Mouse (Mus musculus) frontal cortex, adult (tissue): ENCODE data around the gene Ppp1r16b.

Experiments used
- ATAC-seq: cut with Nextera tagmentation; 2 replicates; pipeline ENCODE4 v1.9.2; 2017; ENCODE audit warnings: mild to moderate bottlenecking, moderate library complexity, mixed read lengths; ENCODE audit not compliant: low TSS enrichment

The Ppp1r16b gene

GRCm38 (mm10) chr2:158665098-158665497 is at the start of gene Ppp1r16b:
Ppp1r16b (plus strand) TSS chr2:158665398.
- no peak for ATAC-seq

GRCm38 (mm10) chr2:158615702-158616101 is 49.5 kb upstream of the Ppp1r16b start:
- ATAC-seq, result no peak

DNA sequence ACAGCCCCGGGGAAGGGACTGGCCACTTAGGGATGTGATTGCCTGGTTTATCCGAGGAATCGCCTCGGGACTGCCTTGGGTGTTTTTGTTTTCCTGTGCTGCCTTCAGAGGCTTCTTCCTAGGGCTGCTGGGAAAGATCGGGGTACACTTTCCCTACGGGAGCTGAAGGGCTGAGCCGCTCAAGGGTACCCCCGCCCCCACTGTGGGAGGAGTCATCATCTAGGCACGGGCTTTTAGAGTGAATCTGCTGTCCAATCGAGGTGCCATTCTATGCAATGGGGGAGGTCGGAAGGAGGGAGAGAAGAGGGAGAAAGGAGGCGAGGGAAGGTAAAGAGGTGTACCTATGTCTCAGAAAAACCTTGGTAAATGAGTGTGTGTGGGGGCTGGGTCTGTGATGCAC is 48.9 kb upstream of the Ppp1r16b start:
- peak; percentile 62; the same call in 1 of the 2 replicates for ATAC-seq

DNA sequence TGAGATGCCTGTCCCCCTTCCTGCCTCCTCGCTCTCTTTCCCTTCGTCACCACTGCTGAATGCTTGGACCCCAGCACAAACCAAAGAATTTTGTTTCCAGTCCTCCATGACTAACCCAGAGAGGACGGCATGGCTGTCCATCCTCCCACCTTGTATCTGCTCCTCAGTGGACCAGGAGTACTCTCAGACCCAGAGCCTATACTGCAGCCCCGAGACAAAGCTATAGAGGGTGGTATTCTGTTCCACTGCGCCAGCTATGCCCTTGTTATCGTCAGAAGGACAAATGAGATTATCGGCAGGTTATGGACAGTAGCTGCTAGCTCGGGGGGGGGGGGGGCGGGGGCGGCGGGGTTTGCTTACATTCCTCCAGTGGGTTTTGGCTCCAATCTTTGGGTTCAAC is 48.4 kb upstream of the Ppp1r16b start:
- ATAC-seq, result no peak

- ATAC-seq, result peak; percentile 87
Observed at GRCm38 (mm10) chr2:158624718-158625222, 40.4 kb upstream of the Ppp1r16b start, which contains the start of gene Actr5. Actr5 (plus strand) TSS chr2:158624888.

GRCm38 (mm10) chr2:158625231-158625630 is 40.0 kb upstream of the Ppp1r16b start:
- peak; percentile 48 for ATAC-seq

DNA sequence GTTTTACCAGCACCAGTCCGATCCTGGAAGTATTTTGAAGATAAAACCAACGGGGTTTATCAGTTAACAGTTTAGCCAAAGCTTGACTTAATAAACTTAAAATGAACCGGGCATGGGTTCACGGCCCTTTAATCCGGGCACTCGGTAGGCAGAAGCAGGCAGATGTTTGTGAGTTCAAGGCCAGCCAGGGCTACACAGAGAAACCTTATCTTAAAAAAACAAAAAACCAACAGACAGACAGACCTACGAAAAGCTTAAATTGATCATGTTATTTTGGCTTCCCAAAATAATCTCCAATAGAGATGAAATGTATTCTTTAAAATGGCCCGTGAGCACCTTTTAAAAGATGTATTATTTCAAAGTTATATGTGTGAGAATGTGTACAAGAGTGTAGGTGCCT is 39.5 kb upstream of the Ppp1r16b start:
- no peak for ATAC-seq

DNA sequence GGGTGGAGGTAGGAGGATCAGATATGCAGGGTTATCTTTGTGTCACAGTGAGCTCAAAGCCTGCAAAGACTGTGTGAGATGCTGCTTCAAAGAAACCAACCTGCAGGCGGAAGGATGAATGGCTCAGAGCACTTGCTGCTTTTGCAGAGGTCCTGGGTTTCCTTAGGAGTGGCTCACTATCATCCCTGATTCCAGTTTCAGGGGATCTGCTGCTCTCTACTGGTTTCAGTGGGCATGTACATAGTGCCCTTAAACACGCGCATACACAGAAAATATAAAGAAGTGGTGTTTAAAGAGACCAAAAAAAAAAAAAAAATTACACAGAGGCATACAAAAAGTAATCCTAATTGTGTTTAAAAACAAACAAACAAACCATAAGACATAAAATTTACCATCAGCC is 36.3 kb upstream of the Ppp1r16b start:
- peak; percentile 47; the same call in 1 of the 2 replicates for ATAC-seq

GRCm38 (mm10) chr2:158629414-158629813 is 35.8 kb upstream of the Ppp1r16b start:
- ATAC-seq, result no peak; the same call in 1 of the 2 replicates

DNA sequence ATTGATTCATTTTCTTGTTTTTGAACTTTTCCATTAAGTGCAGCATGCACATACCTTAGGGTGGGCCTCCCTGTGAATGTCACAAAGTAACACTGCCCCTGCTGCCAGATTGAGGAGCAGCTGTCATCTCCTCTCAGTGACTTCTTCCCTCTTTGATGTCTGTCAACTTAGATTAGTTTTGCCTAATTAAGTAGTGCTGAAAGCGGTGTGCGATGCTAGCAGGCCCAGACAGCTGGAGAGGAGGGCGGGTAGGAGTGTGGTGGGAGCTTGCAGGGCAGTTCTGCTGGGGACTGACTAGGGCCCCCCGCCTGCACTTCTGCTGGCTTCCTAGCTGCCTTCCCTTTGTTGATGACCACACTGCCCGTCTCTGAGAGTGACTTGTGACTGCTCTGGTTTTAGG is 33.3 kb upstream of the Ppp1r16b start:
- no peak for ATAC-seq

DNA sequence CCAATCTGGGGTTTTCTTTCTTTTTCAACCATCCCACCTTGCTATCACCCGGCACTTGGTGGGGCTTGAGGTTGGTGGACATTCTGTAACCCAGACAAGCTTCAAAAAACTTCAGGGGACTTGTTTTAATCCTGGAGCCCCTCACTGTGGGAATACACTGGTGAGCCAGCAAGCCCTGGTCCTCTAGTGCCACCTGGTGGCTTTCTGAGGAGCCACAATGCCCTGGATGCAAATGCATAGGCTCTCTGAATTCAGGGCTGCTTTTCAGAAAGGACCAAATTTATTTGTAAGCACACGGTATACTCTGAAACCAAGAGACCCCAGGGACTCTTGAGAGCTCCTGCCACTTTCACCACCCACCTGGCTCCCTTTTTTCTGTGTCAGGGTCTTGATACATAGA is 23.3 kb upstream of the Ppp1r16b start:
- peak; percentile 53 for ATAC-seq

GRCm38 (mm10) chr2:158642587-158642986 is 22.6 kb upstream of the Ppp1r16b start:
- ATAC-seq, result peak; percentile 51

GRCm38 (mm10) chr2:158643791-158644190 is 21.4 kb upstream of the Ppp1r16b start:
- ATAC-seq, result peak; percentile 29

GRCm38 (mm10) chr2:158651159-158651908 is 13.9 kb upstream of the Ppp1r16b start:
- no peak for ATAC-seq

DNA sequence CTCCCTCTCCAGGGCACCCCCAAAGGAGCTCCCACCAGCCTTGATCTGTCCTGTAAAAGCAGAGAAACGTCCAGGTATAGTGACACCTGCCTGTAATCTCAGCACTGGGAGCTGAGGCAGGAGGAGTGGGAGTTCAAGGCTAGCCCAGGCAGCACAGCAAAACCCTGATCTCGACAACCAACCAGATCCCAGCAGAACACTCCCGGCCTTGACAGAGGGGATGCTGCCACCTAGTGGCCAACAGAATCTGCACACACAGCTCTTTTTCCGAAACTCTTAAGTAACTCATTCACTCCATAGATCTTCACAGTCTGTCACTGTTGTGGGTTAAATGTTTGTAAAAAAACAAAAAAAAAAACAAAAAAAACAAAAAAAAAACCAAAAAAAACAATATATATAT is 12.2 kb upstream of the Ppp1r16b start:
- peak; percentile 82 for ATAC-seq

DNA sequence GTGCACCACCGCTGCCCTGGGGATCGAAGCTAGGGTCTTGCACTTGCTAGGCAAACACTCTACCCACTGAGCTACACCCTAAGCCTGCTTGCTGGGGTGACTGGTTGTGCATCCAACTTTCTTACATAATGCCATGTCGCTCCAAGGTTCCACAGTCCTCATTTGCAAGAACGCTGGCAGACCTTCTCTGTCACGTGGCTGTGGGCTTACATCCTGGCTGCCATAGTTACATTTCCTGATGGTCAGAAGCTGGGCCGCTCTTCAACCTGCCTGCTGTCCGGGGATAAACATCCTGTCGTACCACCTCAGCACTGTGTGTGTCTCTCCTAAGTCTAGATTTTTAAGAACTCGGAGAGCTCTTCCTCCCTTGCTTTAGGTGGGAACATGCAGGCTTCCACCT is 10.5 kb upstream of the Ppp1r16b start:
- peak; percentile 51 for ATAC-seq

DNA sequence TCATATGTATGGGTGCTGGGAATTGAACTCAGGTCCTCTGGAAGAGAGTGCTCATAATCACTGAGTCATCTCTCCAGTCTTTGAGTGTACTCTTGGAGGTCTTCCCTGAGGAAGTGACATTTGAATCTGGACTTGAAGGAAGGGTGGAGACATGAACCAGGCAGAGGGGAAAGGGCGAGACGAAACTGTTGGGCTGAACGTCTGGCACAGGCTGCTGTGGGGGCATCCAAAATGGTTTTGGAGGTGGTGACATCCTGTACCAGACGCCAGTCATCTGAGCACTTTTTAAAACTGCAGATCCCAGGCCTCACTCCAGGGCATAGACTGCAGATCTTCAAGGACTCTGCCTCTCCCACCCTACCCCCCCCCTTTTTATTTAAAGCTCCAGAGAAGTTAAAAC is 9.4 kb upstream of the Ppp1r16b start:
- no peak for ATAC-seq

GRCm38 (mm10) chr2:158658822-158659221 is 6.4 kb upstream of the Ppp1r16b start:
- ATAC-seq, result no peak

GRCm38 (mm10) chr2:158659346-158659745 is 5.9 kb upstream of the Ppp1r16b start:
- no peak for ATAC-seq

- ATAC-seq, result no peak
Observed at GRCm38 (mm10) chr2:158666071-158666800, 1.0 kb downstream of the Ppp1r16b start.

- peak; percentile 81 for ATAC-seq
Observed at GRCm38 (mm10) chr2:158667022-158667670, 1.9 kb downstream of the Ppp1r16b start.
